Mouse (Mus musculus) gastrocnemius, postnatal 25 days (tissue): Measurements from ENCODE around the gene Cyth3. TPM values are rescaled to one million over a fixed set of nuclear protein-coding genes. Genes with fewer than 3 reads are reported as not detected.
A peak's percentile ranks its signal among the peaks of the same experiment; 100 is the strongest.

Experiments
- DNase-seq: peaks from one replicate; pipeline ENCODE4 v3.0.0; 2022
- total RNA-seq, 2 experiments: library from RNA; stranded (reverse); gene quantifications; 1 replicate in 1 of 2; 2 replicates in 1 of 2; pipeline ENCODE4 v1.2.3; 2021

Cyth3 gene
- total RNA-seq, 2 experiments from 2014 or later, result 13.9 to 16.9 TPM

- no peak for DNase-seq
Observed at GRCm38 (mm10) chr5:143706030-143706821, 84.0 kb downstream of the Cyth3 start.

GRCm38 (mm10) chr5:143706822-143707200 is 84.6 kb downstream of the Cyth3 start:
- DNase-seq, result no peak

- peak; percentile 30 for DNase-seq
Observed at GRCm38 (mm10) chr5:143711326-143711725, 89.1 kb downstream of the Cyth3 start.

- DNase-seq, result no peak
Observed at GRCm38 (mm10) chr5:143712011-143712800, 90.0 kb downstream of the Cyth3 start.

- DNase-seq, result no peak
Observed at GRCm38 (mm10) chr5:143721962-143722361, 99.7 kb downstream of the Cyth3 start.

- DNase-seq, result no peak
Observed at GRCm38 (mm10) chr5:143730915-143731314, 108.7 kb downstream of the Cyth3 start.

GRCm38 (mm10) chr5:143731483-143732112 is 109.4 kb downstream of the Cyth3 start:
- DNase-seq, result peak; percentile 53

GRCm38 (mm10) chr5:143732180-143732891 is 110.1 kb downstream of the Cyth3 start, which contains the start of gene Usp42:
Gene Usp42 (minus strand): TSS chr5:143732280.
- peak; percentile 98 for DNase-seq

- no peak for DNase-seq
Observed at GRCm38 (mm10) chr5:143749630-143750208, 127.5 kb downstream of the Cyth3 start.

GRCm38 (mm10) chr5:143755529-143756141 is 133.4 kb downstream of the Cyth3 start:
- DNase-seq, result no peak

GRCm38 (mm10) chr5:143757755-143758443 is 135.7 kb downstream of the Cyth3 start:
- peak; percentile 90 for DNase-seq

GRCm38 (mm10) chr5:143759554-143759953 is 137.3 kb downstream of the Cyth3 start:
- no peak for DNase-seq

Other genes with a start within 250 kb of the Cyth3 start
- 10 to 100 TPM; 34.1 to 40.0 TPM for gene Kdelr2, start 218.6 kb upstream of the Cyth3 start, total RNA-seq
- gene Daglb, start 157.9 kb upstream of the Cyth3 start, total RNA-seq, result 1 to 10 TPM; 6.0 to 7.2 TPM
- gene Rac1, start 94.4 kb upstream of the Cyth3 start, total RNA-seq, result 100 to 1,000 TPM; 180 to 184 TPM
- 1 to 10 TPM; 4.3 to 5.3 TPM for gene Usp42, start 109.8 kb downstream of the Cyth3 start, total RNA-seq
- gene Eif2ak1, start 195.3 kb downstream of the Cyth3 start, total RNA-seq, result 10 to 100 TPM; 22.8 to 23.6 TPM